Mouse (Mus musculus): ENCODE measurements around the gene Mymk. TPM values are rescaled to one million over a fixed set of nuclear protein-coding genes. Genes with fewer than 3 reads are reported as not detected.

Gene Mymk
- total RNA-seq, 2 experiments from 2014 or later, result 0.69 to 0.91 TPM

GRCm38 (mm10) chr2:27079152-27079584, 7.2 kb upstream of the Mymk start, which contains the start of gene Adamtsl2:
Gene Adamtsl2, plus strand, starts transcription at chr2:27079379.
- DNase-seq (ENCODE audit: low spot score in 2 of 2), result peak in 1 of 2 experiments; percentile 33

GRCm38 (mm10) chr2:27078312-27078711, 6.3 kb upstream of the Mymk start:
- DNase-seq (ENCODE audit: low spot score in 2 of 2), result no peak

- DNase-seq (ENCODE audit: low spot score in 2 of 2), result no peak
Measured at GRCm38 (mm10) chr2:27077655-27078244, 5.8 kb upstream of the Mymk start.

- no peak for DNase-seq (ENCODE audit: low spot score in 2 of 2)
Measured at GRCm38 (mm10) chr2:27075485-27075884, 3.5 kb upstream of the Mymk start.

- DNase-seq (ENCODE audit: low spot score in 2 of 2), result no peak
Measured at GRCm38 (mm10) chr2:27074804-27075203, 2.8 kb upstream of the Mymk start.

- no peak for DNase-seq (ENCODE audit: low spot score in 2 of 2)
Measured at GRCm38 (mm10) chr2:27073407-27073806, 1.4 kb upstream of the Mymk start.

- DNase-seq (ENCODE audit: low spot score in 2 of 2), result peak; percentile 81 to 91
Measured at GRCm38 (mm10) chr2:27071137-27071536, 842 bp downstream of the Mymk start.

- DNase-seq (ENCODE audit: low spot score in 2 of 2), result peak in 1 of 2 experiments; percentile 45
Measured at GRCm38 (mm10) chr2:27070247-27070813, 1.6 kb downstream of the Mymk start.

GRCm38 (mm10) chr2:27069646-27070045, 2.3 kb downstream of the Mymk start:
- no peak for DNase-seq (ENCODE audit: low spot score in 2 of 2)

- no peak for DNase-seq (ENCODE audit: low spot score in 2 of 2)
Measured at GRCm38 (mm10) chr2:27067996-27068395, 4.0 kb downstream of the Mymk start.

- DNase-seq (ENCODE audit: low spot score in 2 of 2), result no peak
Measured at GRCm38 (mm10) chr2:27067124-27067523, 4.9 kb downstream of the Mymk start.

GRCm38 (mm10) chr2:27059187-27059586, 12.8 kb downstream of the Mymk start:
- no peak for DNase-seq (ENCODE audit: low spot score in 2 of 2)

- no peak for DNase-seq (ENCODE audit: low spot score in 2 of 2)
Measured at GRCm38 (mm10) chr2:27058751-27059150, 13.2 kb downstream of the Mymk start.

GRCm38 (mm10) chr2:27058251-27058650, 13.7 kb downstream of the Mymk start:
- DNase-seq (ENCODE audit: low spot score in 2 of 2), result no peak

- no peak for DNase-seq (ENCODE audit: low spot score in 2 of 2)
Measured at GRCm38 (mm10) chr2:27049408-27049807, 22.6 kb downstream of the Mymk start.

GRCm38 (mm10) chr2:27045979-27046770, 25.8 kb downstream of the Mymk start:
- DNase-seq (ENCODE audit: low spot score in 2 of 2), result no peak

- no peak for DNase-seq (ENCODE audit: low spot score in 2 of 2)
Measured at GRCm38 (mm10) chr2:27044641-27045040, 27.3 kb downstream of the Mymk start.

- no peak for DNase-seq (ENCODE audit: low spot score in 2 of 2)
Measured at GRCm38 (mm10) chr2:27044166-27044565, 27.8 kb downstream of the Mymk start.

- DNase-seq (ENCODE audit: low spot score in 2 of 2), result peak; percentile 84 to 96
Measured at GRCm38 (mm10) chr2:27043461-27043860, 28.5 kb downstream of the Mymk start.

GRCm38 (mm10) chr2:27042131-27042844, 29.7 kb downstream of the Mymk start:
- DNase-seq (ENCODE audit: low spot score in 2 of 2), result no peak

- DNase-seq (ENCODE audit: low spot score in 2 of 2), result no peak
Measured at GRCm38 (mm10) chr2:27039286-27039685, 32.7 kb downstream of the Mymk start.

- DNase-seq (ENCODE audit: low spot score in 2 of 2), result peak in 1 of 2 experiments; percentile 85
Measured at GRCm38 (mm10) chr2:27038596-27038995, 33.4 kb downstream of the Mymk start.
